Mouse (Mus musculus) embryonic facial prominence, embryonic 13.5 days (tissue): ENCODE data around the gene Tlcd2. TPM values are rescaled to one million over a fixed set of nuclear protein-coding genes. Genes with fewer than 3 reads are reported as not detected.

Source experiments
- microRNA counts: library from miRNA; unstranded; fragments of <30 nt; microRNA quantifications from one replicate; lab custom pipeline; 2016
- microRNA-seq: library from miRNA; unstranded; fragments of <30 nt; microRNA quantifications from one replicate; pipeline ENCODE4, GENCODE M21; 2016
- polyA plus RNA-seq: library from polyadenylated mRNA; unstranded; fragments of >200 nt; fragmentation: Nextera tagmentation; extraction: Ambion mirVana; gene quantifications from 2 replicates; pipeline ENCODE4 v1.2.1, GENCODE M21; 2015

Tlcd2 gene
- polyA plus RNA-seq, 1 experiment from 2014 or later: 37.9 TPM

MicroRNA genes within 50 kb of the gene (microRNA counts, 519-probe panel; counts per million panel counts)
- 4,249 counts per million, percentile 89 among the panel's probes with 10 or more counts for microRNA mmu-miR-22 (lab: Ali Mortazavi, UCI)

Small RNAs within 50 kb of the gene (microRNA-seq; reads per million reads assigned to microRNA genes)
- 2,462 reads per million, percentile 84 among the genes with 10 or more reads in this experiment for gene Mir22

Other genes with a start within 250 kb of the Tlcd2 start
- 110 and 120 TPM in 2 replicates for gene Rpa1, start 113.4 kb upstream of the Tlcd2 start, polyA plus RNA-seq
- 15.6 and 19.8 TPM in 2 replicates for gene Smyd4, start 113.3 kb upstream of the Tlcd2 start, polyA plus RNA-seq
- 259 and 277 TPM in 2 replicates for gene Serpinf1, start 39.0 kb upstream of the Tlcd2 start, polyA plus RNA-seq
- 0.13 and 6.7 TPM in 2 replicates for gene Serpinf2, start 22.1 kb upstream of the Tlcd2 start, polyA plus RNA-seq
- gene Wdr81, start 7.0 kb upstream of the Tlcd2 start, polyA plus RNA-seq: 5.3 and 7.1 TPM in 2 replicates
- 62.5 and 63.1 TPM in 2 replicates for gene Prpf8, start 25.1 kb downstream of the Tlcd2 start, polyA plus RNA-seq
- gene Rilp, start 48.4 kb downstream of the Tlcd2 start, polyA plus RNA-seq: 0.41 TPM in 1 of 2 replicates, not detected in the other
- 5.0 and 6.0 TPM in 2 replicates for gene Scarf1, start 51.8 kb downstream of the Tlcd2 start, polyA plus RNA-seq
- gene Slc43a2, start 70.0 kb downstream of the Tlcd2 start, polyA plus RNA-seq: 3.6 and 4.5 TPM in 2 replicates
- 66.2 and 74.4 TPM in 2 replicates for gene Pitpna, start 126.4 kb downstream of the Tlcd2 start, polyA plus RNA-seq
- 23.2 and 26.2 TPM in 2 replicates for gene Inpp5k, start 169.3 kb downstream of the Tlcd2 start, polyA plus RNA-seq
- gene Myo1c, start 188.8 kb downstream of the Tlcd2 start, polyA plus RNA-seq: 38.3 and 43.8 TPM in 2 replicates
- 123 and 136 TPM in 2 replicates for gene Crk, start 217.5 kb downstream of the Tlcd2 start, polyA plus RNA-seq